Mouse (Mus musculus): ENCODE results near the gene Prmt7.
"Not testable (repeated sequence)": the region's sequence is repeated elsewhere in the genome, so short reads cannot be mapped to it uniquely, and the experiment has no call there.

Prmt7 gene

GRCm38 (mm10) chr8:106210821-106211345 is at the start of gene Prmt7, which contains the start of gene Slc7a6os:
Prmt7 (plus strand) TSS chr8:106210936.
Slc7a6os (minus strand) TSS chr8:106210935.
- peak; percentile 97 for DNase-seq (ENCODE audit: low read depth)

- no peak for DNase-seq (ENCODE audit: low read depth)
Observed at GRCm38 (mm10) chr8:106163251-106163650, 47.5 kb upstream of the Prmt7 start.

GRCm38 (mm10) chr8:106165460-106165859 is 45.3 kb upstream of the Prmt7 start:
- peak; percentile 87 for DNase-seq (ENCODE audit: low read depth)

GRCm38 (mm10) chr8:106168356-106169016 is 42.2 kb upstream of the Prmt7 start, which contains the start of gene Slc7a6:
Slc7a6 (plus strand) TSS chr8:106168857.
- DNase-seq (ENCODE audit: low read depth) = peak; percentile 95

- no peak for DNase-seq (ENCODE audit: low read depth)
Observed at GRCm38 (mm10) chr8:106169017-106169933, 41.5 kb upstream of the Prmt7 start.

GRCm38 (mm10) chr8:106169934-106170480 is 40.7 kb upstream of the Prmt7 start:
- DNase-seq (ENCODE audit: low read depth) = peak; percentile 55

- no peak for DNase-seq (ENCODE audit: low read depth)
Observed at GRCm38 (mm10) chr8:106173566-106173965, 37.2 kb upstream of the Prmt7 start.

- no peak for DNase-seq (ENCODE audit: low read depth)
Observed at GRCm38 (mm10) chr8:106176891-106177290, 33.8 kb upstream of the Prmt7 start.

- DNase-seq (ENCODE audit: low read depth) = no peak
Observed at GRCm38 (mm10) chr8:106177594-106177993, 33.1 kb upstream of the Prmt7 start.

GRCm38 (mm10) chr8:106178428-106178827 is 32.3 kb upstream of the Prmt7 start:
- no peak for DNase-seq (ENCODE audit: low read depth)

- no peak for DNase-seq (ENCODE audit: low read depth)
Observed at GRCm38 (mm10) chr8:106185628-106186270, 25.0 kb upstream of the Prmt7 start.

GRCm38 (mm10) chr8:106186394-106186793 is 24.3 kb upstream of the Prmt7 start:
- no peak for DNase-seq (ENCODE audit: low read depth)

GRCm38 (mm10) chr8:106189162-106189561 is 21.6 kb upstream of the Prmt7 start:
- DNase-seq (ENCODE audit: low read depth) = no peak

GRCm38 (mm10) chr8:106191639-106192038 is 19.1 kb upstream of the Prmt7 start:
- DNase-seq (ENCODE audit: low read depth) = no peak

- DNase-seq (ENCODE audit: low read depth) = no peak
Observed at GRCm38 (mm10) chr8:106193162-106193561, 17.6 kb upstream of the Prmt7 start.

GRCm38 (mm10) chr8:106194062-106194461 is 16.7 kb upstream of the Prmt7 start:
- DNase-seq (ENCODE audit: low read depth) = no peak

- peak; percentile 63 for DNase-seq (ENCODE audit: low read depth)
Observed at GRCm38 (mm10) chr8:106198741-106199140, 12.0 kb upstream of the Prmt7 start.

- not testable (repeated sequence) for DNase-seq (ENCODE audit: low read depth)
Observed at GRCm38 (mm10) chr8:106199596-106199995, 11.1 kb upstream of the Prmt7 start.

GRCm38 (mm10) chr8:106210035-106210731 is 553 bp upstream of the Prmt7 start:
- DNase-seq (ENCODE audit: low read depth) = peak; percentile 62

- no peak for DNase-seq (ENCODE audit: low read depth)
Observed at GRCm38 (mm10) chr8:106211421-106211820, 685 bp downstream of the Prmt7 start.

GRCm38 (mm10) chr8:106213959-106214358 is 3.2 kb downstream of the Prmt7 start:
- no peak for DNase-seq (ENCODE audit: low read depth)

Measured in induced T-regulatory cell, adult 2 months (primary cell).